Mouse (Mus musculus) MEL (cell line): ENCODE results near the gene Phf13. TPM values are rescaled to one million over a fixed set of nuclear protein-coding genes. Genes with fewer than 3 reads are reported as not detected.
A peak's percentile ranks its signal among the peaks of the same experiment; 100 is the strongest.

Experiments used
- DNase-seq: peaks from one replicate; pipeline ENCODE4 v3.0.0; 2011; ENCODE audit warnings: low read depth, low spot score
- H3K27ac ChIP-seq: 2 replicates; pipeline ENCODE4 v1.5.1; 2012; ENCODE audit warnings: low read depth, mild to moderate bottlenecking, control low read depth, low read length, moderate library complexity; ENCODE audit not compliant: control insufficient read depth
- H3K27me3 ChIP-seq, 2 experiments: fragments of 150-350 bp in 1 of 2; sonication (generic) in 1 of 2; 2 replicates each; pipeline ENCODE4 v1.6.1; 2012; ENCODE audit warnings: low read length in 2 of 2, mild to moderate bottlenecking in 2 of 2, improper control_type of control experiment in 1 of 2, moderate library complexity in 1 of 2; ENCODE audit not compliant: insufficient read depth in 2 of 2, control insufficient read depth in 1 of 2
- H3K36me3 ChIP-seq, 2 experiments: 2 replicates each; pipeline ENCODE4 v1.6.1; 2012 to 2014; ENCODE audit warnings: low read length in 2 of 2, improper control_type of control experiment in 1 of 2, inconsistent platforms in 1 of 2, mild to moderate bottlenecking in 1 of 2; ENCODE audit not compliant: insufficient read depth in 2 of 2, control insufficient read depth in 1 of 2
- H3K4me1 ChIP-seq, 2 experiments: fragments of 150-350 bp in 1 of 2; sonication (generic) in 1 of 2; 2 replicates each; pipeline ENCODE4 v1.6.1; 2012; ENCODE audit warnings: low read length in 2 of 2, improper control_type of control experiment in 1 of 2, mild to moderate bottlenecking in 1 of 2; ENCODE audit not compliant: insufficient read depth in 2 of 2, control insufficient read depth in 1 of 2
- H3K4me3 ChIP-seq, 2 experiments: fragments of 150-350 bp in 1 of 2; sonication (generic) in 1 of 2; 2 replicates each; pipeline ENCODE4 v1.5.1; 2012; ENCODE audit warnings: low read depth in 2 of 2, low read length in 2 of 2, mild to moderate bottlenecking in 2 of 2, moderate library complexity in 2 of 2, control low read depth in 1 of 2, improper control_type of control experiment in 1 of 2; ENCODE audit not compliant: control insufficient read depth in 1 of 2, insufficient read depth in 1 of 2
- H3K79me2 ChIP-seq: 2 replicates; pipeline ENCODE4 v1.6.1; 2012; ENCODE audit warnings: mild to moderate bottlenecking, low read length, moderate library complexity; ENCODE audit not compliant: control insufficient read depth, poor library complexity, insufficient read depth
- H3K9ac ChIP-seq: 2 replicates; pipeline ENCODE4 v1.6.1; 2012; ENCODE audit warnings: low read depth, mild to moderate bottlenecking, control low read depth, low read length, moderate library complexity; ENCODE audit not compliant: control insufficient read depth, poor library complexity, severe bottlenecking
- H3K9me3 ChIP-seq: fragments of 150-350 bp; sonication (generic); replicated peaks from 2 replicates; pipeline ENCODE4 v1.6.1; 2012; ENCODE audit warnings: mild to moderate bottlenecking, low read length, improper control_type of control experiment, moderate library complexity; ENCODE audit not compliant: insufficient read depth
- BHLHE40 ChIP-seq: IDR thresholded peaks from 2 replicates; pipeline ENCODE4 v1.6.1; 2012; ENCODE audit warnings: low read depth, mild to moderate bottlenecking, inconsistent platforms, low read length, improper control_type of control experiment, borderline replicate concordance
- CHD1 ChIP-seq: IDR thresholded peaks from 2 replicates; pipeline ENCODE4 v1.6.1; 2012; ENCODE audit warnings: low read depth, mild to moderate bottlenecking, inconsistent platforms, low read length, improper control_type of control experiment
- CTCF ChIP-seq, 3 experiments: IDR thresholded peaks in 2 of 3; conservative IDR thresholded peaks in 1 of 3; 2 replicates each; pipeline ENCODE4 v1.5.1; 2011 to 2012; ENCODE audit warnings: low read length in 3 of 3, low read depth in 2 of 3, mild to moderate bottlenecking in 2 of 3, improper control_type of control experiment in 1 of 3, inconsistent platforms in 1 of 3, mixed read lengths in 1 of 3, moderate library complexity in 1 of 3; ENCODE audit not compliant: control insufficient read depth in 1 of 3, insufficient read depth in 1 of 3, poor library complexity in 1 of 3, severe bottlenecking in 1 of 3
- ELF1 ChIP-seq: IDR thresholded peaks from 2 replicates; pipeline ENCODE4 v1.6.1; 2014; ENCODE audit warnings: low read depth, mild to moderate bottlenecking, inconsistent platforms, low read length, improper control_type of control experiment, moderate library complexity
- EP300 ChIP-seq, 2 experiments: IDR thresholded peaks; 2 replicates each; pipeline ENCODE4 v1.6.1; 2011; ENCODE audit warnings: improper control_type of control experiment in 2 of 2, low read length in 2 of 2, low read depth in 1 of 2, mild to moderate bottlenecking in 1 of 2
- GABPA ChIP-seq: IDR thresholded peaks from 2 replicates; pipeline ENCODE4 v1.6.1; 2012; ENCODE audit warnings: low read depth, mild to moderate bottlenecking, inconsistent platforms, low read length, improper control_type of control experiment, moderate library complexity
- HCFC1 ChIP-seq: IDR thresholded peaks from 2 replicates; pipeline ENCODE4 v1.6.1; 2012; ENCODE audit warnings: low read depth, mild to moderate bottlenecking, inconsistent platforms, low read length, improper control_type of control experiment, moderate library complexity
- JUND ChIP-seq: IDR thresholded peaks from 2 replicates; pipeline ENCODE4 v1.6.1; 2011; ENCODE audit warnings: low read depth, mild to moderate bottlenecking, improper control_type of control experiment, low read length
- MEF2A ChIP-seq: IDR thresholded peaks from 2 replicates; pipeline ENCODE4 v1.6.1; 2014; ENCODE audit warnings: low read depth, mild to moderate bottlenecking, inconsistent platforms, low read length, improper control_type of control experiment; ENCODE audit not compliant: poor library complexity, insufficient replicate concordance, severe bottlenecking; ENCODE audit errors: extremely low read depth
- MXI1 ChIP-seq: IDR thresholded peaks from 2 replicates; pipeline ENCODE4 v1.6.1; 2011; ENCODE audit warnings: mild to moderate bottlenecking, low read depth, low read length, improper control_type of control experiment
- MYC ChIP-seq: IDR thresholded peaks from 2 replicates; pipeline ENCODE4 v1.6.1; 2011; ENCODE audit warnings: low read depth, mild to moderate bottlenecking, low read length, improper control_type of control experiment, moderate library complexity
- POLR2AphosphoS5 ChIP-seq: IDR thresholded peaks from 2 replicates; pipeline ENCODE4 v1.6.1; 2012; ENCODE audit warnings: low read depth, borderline replicate concordance, mild to moderate bottlenecking, inconsistent platforms, low read length, moderate library complexity, mixed read lengths
- RCOR1 ChIP-seq: IDR thresholded peaks from 2 replicates; pipeline ENCODE4 v1.6.1; 2012; ENCODE audit warnings: low read depth, mild to moderate bottlenecking, inconsistent platforms, low read length, improper control_type of control experiment
- SIN3A ChIP-seq: IDR thresholded peaks from 2 replicates; pipeline ENCODE4 v1.6.1; 2012; ENCODE audit warnings: low read length, improper control_type of control experiment, inconsistent platforms
- SMC3 ChIP-seq: IDR thresholded peaks from 2 replicates; pipeline ENCODE4 v1.6.1; 2011; ENCODE audit warnings: low read depth, low read length, improper control_type of control experiment
- TAL1 ChIP-seq: IDR thresholded peaks from 2 replicates; pipeline ENCODE4 v1.6.1; 2012; ENCODE audit warnings: mild to moderate bottlenecking, inconsistent platforms, low read length, moderate library complexity, mixed read lengths
- USF2 ChIP-seq, 2 experiments: IDR thresholded peaks; 2 replicates each; pipeline ENCODE4 v1.6.1; 2011 to 2012; ENCODE audit warnings: improper control_type of control experiment in 2 of 2, low read length in 2 of 2, borderline replicate concordance in 1 of 2, inconsistent platforms in 1 of 2, low read depth in 1 of 2, mild to moderate bottlenecking in 1 of 2; ENCODE audit not compliant: insufficient read depth in 1 of 2
- ZKSCAN1 ChIP-seq: IDR thresholded peaks from 2 replicates; pipeline ENCODE4 v1.6.1; 2012; ENCODE audit warnings: low read depth, mild to moderate bottlenecking, inconsistent platforms, low read length, improper control_type of control experiment, moderate library complexity
- ZMIZ1 ChIP-seq: IDR thresholded peaks from 2 replicates; pipeline ENCODE4 v1.6.1; 2012; ENCODE audit warnings: low read depth, mild to moderate bottlenecking, inconsistent platforms, low read length, improper control_type of control experiment, moderate library complexity
- polyA plus RNA-seq, 2 experiments: library from polyadenylated mRNA; stranded (reverse) in 1 of 2; unstranded in 1 of 2; fragments of >175 nt in 1 of 2; fragments of >200 nt in 1 of 2; gene quantifications; 2 replicates each; pipeline versions ENCODE4 v1.2.1 to v1.2.4; 2012; ENCODE audit warnings: low replicate concordance in 2 of 2, low read depth in 1 of 2; ENCODE audit not compliant: insufficient read length in 2 of 2, insufficient read depth in 1 of 2, missing spikeins in 1 of 2
- total RNA-seq: library from RNA; depleted of rRNA; stranded (reverse); fragments of 300-350 nt; gene quantifications from 2 replicates; pipeline ENCODE4 v1.2.3, GENCODE M21; 2012

Phf13 gene
- total and polyA plus RNA-seq, 3 experiments, result 2.0 to 6.6 TPM; not detected in 1

DNA sequence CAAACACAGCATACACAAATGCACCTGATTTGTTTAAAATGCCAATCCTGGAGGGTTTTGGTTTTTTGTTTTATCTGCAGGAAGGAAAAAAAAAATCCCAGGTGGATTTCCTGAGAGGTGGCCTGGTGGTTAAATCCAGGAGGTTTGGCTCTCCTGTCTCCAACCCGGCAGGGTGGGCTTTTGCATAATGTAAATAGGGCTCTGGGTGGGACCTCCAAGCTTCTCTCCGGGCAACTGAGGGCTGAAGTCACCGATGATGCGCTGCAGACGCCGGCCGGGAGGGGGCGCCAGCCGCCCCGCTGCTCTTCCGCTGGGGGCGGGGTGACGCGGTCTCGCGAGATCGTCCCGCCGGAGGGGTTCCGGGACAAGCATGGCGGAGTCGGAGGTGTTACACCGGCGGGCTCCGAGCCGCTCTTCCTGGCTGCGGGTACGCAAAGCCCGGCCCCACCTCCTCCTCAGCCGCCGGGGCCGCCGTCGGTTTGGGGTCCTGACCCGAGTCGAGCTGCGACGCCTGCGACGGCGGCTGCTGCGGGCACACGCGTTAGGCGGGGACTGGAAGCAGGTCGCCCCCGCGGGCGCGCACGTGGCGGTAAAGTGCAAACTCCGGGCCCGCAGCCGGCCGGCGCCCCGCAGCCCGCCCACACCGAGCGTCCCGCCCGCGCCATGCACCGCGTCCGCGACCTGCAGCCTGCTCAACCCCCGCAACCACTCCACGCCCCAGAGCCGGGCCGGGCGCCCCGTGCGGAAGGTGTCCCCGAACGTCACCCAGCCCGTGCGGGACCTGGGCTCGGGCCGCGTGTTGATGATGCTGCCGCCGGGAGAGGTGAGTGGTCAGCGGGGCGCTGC lies 43.1 kb upstream of the Phf13 start, which contains the start of gene Nol9 (continued):
- TF ChIP-seq RCOR1 (no peak), TAL1 (no peak), MXI1 (peak; percentile 96; the same call in 1 of the 2 replicates), POLR2AphosphoS5 (no peak)

DNA sequence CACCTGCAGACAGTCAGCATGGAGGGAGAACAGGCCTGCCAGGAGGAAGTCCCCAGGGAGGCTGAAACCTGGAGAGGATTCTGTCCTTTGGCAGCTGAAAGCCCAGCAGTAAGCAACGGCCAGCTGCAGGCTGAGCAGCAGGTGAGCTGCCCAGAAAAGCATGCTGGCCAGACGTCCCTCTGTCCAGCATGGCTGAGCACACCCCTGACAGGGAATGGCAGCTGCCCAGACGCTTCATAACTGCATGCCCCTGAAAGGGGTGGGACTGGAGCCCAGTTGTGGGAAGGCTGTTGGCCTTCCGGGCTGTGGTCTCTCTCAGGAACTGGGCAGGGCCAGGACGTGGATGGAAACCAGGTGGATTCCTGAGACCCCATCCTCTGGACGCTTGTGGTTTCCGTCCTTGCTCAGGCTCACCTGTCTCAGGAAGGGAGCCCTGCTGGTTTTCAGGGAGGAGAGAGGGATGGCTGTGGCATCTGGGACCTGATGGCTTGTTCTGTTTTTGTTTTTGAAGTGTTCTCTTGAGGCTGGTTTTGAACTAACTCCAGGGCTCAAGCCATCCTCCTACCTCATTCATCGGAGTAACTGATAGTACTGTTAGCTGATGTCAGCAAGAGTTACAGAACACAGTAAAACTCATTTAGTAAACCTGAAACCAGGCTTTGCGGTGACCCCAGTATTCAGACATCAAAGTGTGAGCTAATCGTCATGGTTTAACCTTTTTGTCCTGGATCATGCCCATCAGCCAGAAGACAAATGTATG lies 42.3 kb upstream of the Phf13 start, which contains the start of gene Tas1r1:
Tas1r1 (minus strand) TSS at position 344 of the 760 bp plus-strand sequence.
- H3K9me3 ChIP-seq, result no peaks in the 10 kb centered on the region
- TF ChIP-seq MEF2A (no peak), ZKSCAN1 (no peak), SMC3 (no peak), CHD1 (no peak), SIN3A (no peak), MXI1 (no peak), HCFC1 (no peak), ZMIZ1 (no peak), BHLHE40 (no peak), TAL1 (no peak), USF2 (IDR thresholded peaks at IDR 0.05; ENCODE audit: borderline replicate concordance in 1 of 2, insufficient read depth in 1 of 2, low read depth in 1 of 2, low read length in 2 of 2) (no peak), MYC (no peak), JUND (no peak), EP300 (IDR thresholded peaks at IDR 0.05; ENCODE audit: low read depth in 1 of 2, low read length in 2 of 2) (no peak), CTCF (IDR thresholded peaks at IDR 0.05 in 2 of 3, conservative IDR thresholded peaks at IDR 0.05 in 1 of 3; ENCODE audit: control insufficient read depth in 1 of 3, insufficient read depth in 1 of 3, low read depth in 2 of 3, low read length in 3 of 3, poor library complexity in 1 of 3, severe bottlenecking in 1 of 3) (no peak), GABPA (no peak), ELF1 (no peak), RCOR1 (no peak)
- TF ChIP-seq, all 39 proteins: peak for 0
- Histone ChIP-seq H3K9ac (peak within 1 kb of the TSS; percentile 99), H3K36me3 (peaks cover 4 to 8% of the 10 kb centered on the region in 2 experiments), H3K27ac (peak within 1 kb of the TSS; percentile 62), H3K4me1 (peaks cover 0 to 10% of the 10 kb centered on the region in 2 experiments; a peak in 2 of 4 replicates), H3K79me2 (peaks cover 42% of the 10 kb centered on the region), H3K27me3 (no peaks in the 10 kb centered on the region), H3K4me3 (peak within 1 kb of the TSS; percentile 86 to 95)
- no peak for DNase-seq
